Mouse (Mus musculus): ENCODE measurements at regions not wholly inside any gene's neighbourhood (a gene's known extent, or its start where the extent isn't known, plus 50 kb on each side); places are given as distances from the start of the nearest gene placed in this dataset.

GRCm38 (mm10) chr12:32545466-32545865, 167.0 kb downstream of the Ccdc71l start:
- Histone ChIP-seq H3K79me2 (ENCODE audit: control insufficient read depth, insufficient read depth) (no peaks in the 10 kb centered on the region), H3K79me3 (ENCODE audit: low read depth) (no peaks in the 10 kb centered on the region), H3K36me3 (ENCODE audit: control insufficient read depth, insufficient read depth) (no peaks in the 10 kb centered on the region), H3K4me3 (ENCODE audit: insufficient read depth, poor library complexity, severe bottlenecking) (no peak overlapping the region), H3ac (ENCODE audit: control insufficient read depth, insufficient read length, low read depth) (no peak overlapping the region), H3K27me3 (ENCODE audit: control insufficient read depth, insufficient read depth, insufficient read length) (no peaks in the 10 kb centered on the region)
- no peak for TF ChIP-seq FOSL1 (IDR thresholded peaks at IDR 0.05; ENCODE audit: insufficient read depth, low read length, poor library complexity, severe bottlenecking)
- TF ChIP-seq CEBPB (IDR thresholded peaks at IDR 0.05; ENCODE audit: low read depth) = no peak
- no peak for TF ChIP-seq MAX (IDR thresholded peaks at IDR 0.05)
- TF ChIP-seq MYOG (IDR thresholded peaks at IDR 0.05; ENCODE audit: control insufficient read depth, extremely low read depth, insufficient read length) = no peak
- no peak for TF ChIP-seq USF1 (IDR thresholded peaks at IDR 0.05; ENCODE audit: low read depth)
- TF ChIP-seq CTCF (IDR thresholded peaks at IDR 0.05; ENCODE audit: control insufficient read depth, insufficient read depth, insufficient read length) = no peak
- no peak for TF ChIP-seq MYOD1 (IDR thresholded peaks at IDR 0.05; ENCODE audit: control insufficient read depth, insufficient read length, low read depth)

GRCm38 (mm10) chr12:32546356-32546755, 167.9 kb downstream of the Ccdc71l start:
- no peaks in the 10 kb centered on the region for H3K79me3 ChIP-seq (ENCODE audit: low read depth)
- TF ChIP-seq MAX (IDR thresholded peaks at IDR 0.05) = no peak
- no peak for TF ChIP-seq MYOG (IDR thresholded peaks at IDR 0.05; ENCODE audit: control insufficient read depth, extremely low read depth, insufficient read length)
- no peak for TF ChIP-seq CEBPB (IDR thresholded peaks at IDR 0.05; ENCODE audit: low read depth)
- no peak for TF ChIP-seq FOSL1 (IDR thresholded peaks at IDR 0.05; ENCODE audit: insufficient read depth, low read length, poor library complexity, severe bottlenecking)
- TF ChIP-seq USF1 (IDR thresholded peaks at IDR 0.05; ENCODE audit: low read depth) = no peak
- no peak overlapping the region for H3ac ChIP-seq (ENCODE audit: control insufficient read depth, insufficient read length, low read depth)
- no peaks in the 10 kb centered on the region for H3K27me3 ChIP-seq (ENCODE audit: control insufficient read depth, insufficient read depth, insufficient read length)
- H3K4me3 ChIP-seq (ENCODE audit: insufficient read depth, poor library complexity, severe bottlenecking) = no peak overlapping the region
- H3K79me2 ChIP-seq (ENCODE audit: control insufficient read depth, insufficient read depth) = no peaks in the 10 kb centered on the region
- H3K36me3 ChIP-seq (ENCODE audit: control insufficient read depth, insufficient read depth) = no peaks in the 10 kb centered on the region

GRCm38 (mm10) chr12:32553793-32554192, 175.3 kb downstream of the Ccdc71l start:
- no peak overlapping the region for H3K4me3 ChIP-seq (ENCODE audit: insufficient read depth, poor library complexity, severe bottlenecking)
- no peak for TF ChIP-seq FOSL1 (IDR thresholded peaks at IDR 0.05; ENCODE audit: insufficient read depth, low read length, poor library complexity, severe bottlenecking)
- H3K79me2 ChIP-seq (ENCODE audit: control insufficient read depth, insufficient read depth) = no peaks in the 10 kb centered on the region
- no peaks in the 10 kb centered on the region for H3K79me3 ChIP-seq (ENCODE audit: low read depth)
- H3ac ChIP-seq (ENCODE audit: control insufficient read depth, insufficient read length, low read depth) = no peak overlapping the region
- H3K27me3 ChIP-seq (ENCODE audit: control insufficient read depth, insufficient read depth, insufficient read length) = no peaks in the 10 kb centered on the region
- H3K36me3 ChIP-seq (ENCODE audit: control insufficient read depth, insufficient read depth) = no peaks in the 10 kb centered on the region

GRCm38 (mm10) chr12:32567777-32568176, 189.3 kb downstream of the Ccdc71l start:
- TF ChIP-seq USF1 (IDR thresholded peaks at IDR 0.05; ENCODE audit: low read depth) (no peak), MYOG (IDR thresholded peaks at IDR 0.05; ENCODE audit: control insufficient read depth, extremely low read depth, insufficient read length) (no peak), FOSL1 (IDR thresholded peaks at IDR 0.05; ENCODE audit: insufficient read depth, low read length, poor library complexity, severe bottlenecking) (no peak), MAX (IDR thresholded peaks at IDR 0.05) (no peak), CEBPB (IDR thresholded peaks at IDR 0.05; ENCODE audit: low read depth) (no peak)
- Histone ChIP-seq H3K4me3 (ENCODE audit: insufficient read depth, poor library complexity, severe bottlenecking) (no peak overlapping the region), H3K79me2 (ENCODE audit: control insufficient read depth, insufficient read depth) (no peaks in the 10 kb centered on the region), H3ac (ENCODE audit: control insufficient read depth, insufficient read length, low read depth) (no peak overlapping the region), H3K36me3 (ENCODE audit: control insufficient read depth, insufficient read depth) (no peaks in the 10 kb centered on the region), H3K79me3 (ENCODE audit: low read depth) (no peaks in the 10 kb centered on the region), H3K27me3 (ENCODE audit: control insufficient read depth, insufficient read depth, insufficient read length) (no peaks in the 10 kb centered on the region)

GRCm38 (mm10) chr12:32581304-32581703, 202.8 kb downstream of the Ccdc71l start:
- no peak for TF ChIP-seq CEBPB (IDR thresholded peaks at IDR 0.05; ENCODE audit: low read depth)
- H3ac ChIP-seq (ENCODE audit: control insufficient read depth, insufficient read length, low read depth) = no peak overlapping the region
- no peaks in the 10 kb centered on the region for H3K36me3 ChIP-seq (ENCODE audit: control insufficient read depth, insufficient read depth)
- H3K79me3 ChIP-seq (ENCODE audit: low read depth) = no peaks in the 10 kb centered on the region
- no peaks in the 10 kb centered on the region for H3K27me3 ChIP-seq (ENCODE audit: control insufficient read depth, insufficient read depth, insufficient read length)
- no peak overlapping the region for H3K4me3 ChIP-seq (ENCODE audit: insufficient read depth, poor library complexity, severe bottlenecking)
- no peaks in the 10 kb centered on the region for H3K79me2 ChIP-seq (ENCODE audit: control insufficient read depth, insufficient read depth)

GRCm38 (mm10) chr12:32602131-32602815, 217.1 kb upstream of the Nampt start:
- no peaks in the 10 kb centered on the region for H3K79me2 ChIP-seq (ENCODE audit: control insufficient read depth, insufficient read depth)
- H3K79me3 ChIP-seq (ENCODE audit: low read depth) = no peaks in the 10 kb centered on the region
- no peaks in the 10 kb centered on the region for H3K36me3 ChIP-seq (ENCODE audit: control insufficient read depth, insufficient read depth)
- H3ac ChIP-seq (ENCODE audit: control insufficient read depth, insufficient read length, low read depth) = no peak overlapping the region
- TF ChIP-seq USF1 (IDR thresholded peaks at IDR 0.05; ENCODE audit: low read depth) = no peak
- no peak for TF ChIP-seq MYOD1 (IDR thresholded peaks at IDR 0.05; ENCODE audit: control insufficient read depth, insufficient read length, low read depth)
- TF ChIP-seq CTCF (IDR thresholded peaks at IDR 0.05; ENCODE audit: control insufficient read depth, insufficient read depth, insufficient read length) = no peak
- no peak for TF ChIP-seq FOSL1 (IDR thresholded peaks at IDR 0.05; ENCODE audit: insufficient read depth, low read length, poor library complexity, severe bottlenecking)
- TF ChIP-seq CEBPB (IDR thresholded peaks at IDR 0.05; ENCODE audit: low read depth) = no peak
- no peak for TF ChIP-seq MYOG (IDR thresholded peaks at IDR 0.05; ENCODE audit: control insufficient read depth, extremely low read depth, insufficient read length)
- no peak for TF ChIP-seq MAX (IDR thresholded peaks at IDR 0.05)
- H3K27me3 ChIP-seq (ENCODE audit: control insufficient read depth, insufficient read depth, insufficient read length) = no peaks in the 10 kb centered on the region
- H3K4me3 ChIP-seq (ENCODE audit: insufficient read depth, poor library complexity, severe bottlenecking) = no peak overlapping the region
